Mouse (Mus musculus) brain, embryonic 14.5 days (tissue): ENCODE data around the gene Erbb2.
"Not testable (repeated sequence)": the region's sequence is repeated elsewhere in the genome, so short reads cannot be mapped to it uniquely, and the experiment has no call there.

Source experiments
- CTCF ChIP-seq: fragments of 200-500 bp; IDR thresholded peaks from 2 replicates; pipeline ENCODE4 v1.5.1; 2012; ENCODE audit warnings: inconsistent platforms, mild to moderate bottlenecking, moderate library complexity, borderline replicate concordance; ENCODE audit not compliant: insufficient read depth, insufficient read length; ENCODE audit errors: extremely low read depth
- POLR2A ChIP-seq: fragments of 200-500 bp; IDR thresholded peaks from 2 replicates; pipeline ENCODE4 v1.6.1; 2012; ENCODE audit warnings: mild to moderate bottlenecking, inconsistent platforms, borderline replicate concordance; ENCODE audit not compliant: poor library complexity, insufficient read depth, insufficient read length, severe bottlenecking; ENCODE audit errors: extremely low read depth

- not testable (repeated sequence) for TF ChIP-seq POLR2A, CTCF
These were observed 29.9 kb upstream of the Erbb2 start for GRCm38 (mm10) chr11:98382405-98382804.
